Mouse (Mus musculus) cerebellum, adult 2 months (tissue): Measurements from ENCODE around the gene Tgoln1.

Experiments
- CTCF ChIP-seq: fragments of 200-500 bp; IDR thresholded peaks from 2 replicates; pipeline ENCODE4 v1.5.1; 2011; ENCODE audit warnings: low read depth, mild to moderate bottlenecking, control low read depth, low read length, moderate library complexity, borderline replicate concordance; ENCODE audit not compliant: insufficient read depth
- POLR2A ChIP-seq: fragments of 200-500 bp; IDR thresholded peaks from 2 replicates; pipeline ENCODE4 v1.6.1; 2011; ENCODE audit warnings: low read length, control low read depth, borderline replicate concordance; ENCODE audit not compliant: insufficient read depth

- peak; percentile 55; the same call in 1 of the 2 replicates for TF ChIP-seq CTCF
- no peak for TF ChIP-seq POLR2A
Observed at GRCm38 (mm10) chr6:72635760-72636431, 19.1 kb upstream of the Tgoln1 start.
